Mouse (Mus musculus): ENCODE measurements around the gene Fstl4.

The Fstl4 gene

DNA sequence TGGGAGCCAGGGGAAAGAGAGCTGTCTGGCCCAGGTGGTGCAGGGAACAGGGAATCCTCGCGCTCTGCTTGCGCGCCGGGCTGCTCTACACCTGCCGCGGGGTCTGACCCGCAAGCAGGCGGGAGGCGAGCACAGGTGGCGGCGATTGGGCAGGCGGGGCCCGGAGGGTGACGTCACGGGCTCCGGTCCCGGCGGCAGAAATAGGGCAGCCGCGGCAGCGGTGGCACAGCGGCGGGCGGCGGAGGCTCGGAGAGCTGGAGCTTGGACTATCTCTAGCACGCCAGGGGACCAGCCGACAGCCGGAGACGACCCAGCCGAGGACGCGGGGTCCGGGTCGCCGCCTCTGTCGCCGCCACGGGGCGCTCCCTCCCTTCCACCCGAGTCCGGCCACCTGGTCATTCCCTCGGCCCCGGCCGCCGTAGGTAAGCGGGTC, at the start of gene Fstl4:
Gene Fstl4 (plus strand): TSS at position 174 of the 433 bp plus-strand sequence.
- DNase-seq (ENCODE audit: low spot score) = no peak

GRCm38 (mm10) chr11:52718570-52718969, 45.9 kb upstream of the Fstl4 start:
- no peak for DNase-seq (ENCODE audit: low spot score)

DNA sequence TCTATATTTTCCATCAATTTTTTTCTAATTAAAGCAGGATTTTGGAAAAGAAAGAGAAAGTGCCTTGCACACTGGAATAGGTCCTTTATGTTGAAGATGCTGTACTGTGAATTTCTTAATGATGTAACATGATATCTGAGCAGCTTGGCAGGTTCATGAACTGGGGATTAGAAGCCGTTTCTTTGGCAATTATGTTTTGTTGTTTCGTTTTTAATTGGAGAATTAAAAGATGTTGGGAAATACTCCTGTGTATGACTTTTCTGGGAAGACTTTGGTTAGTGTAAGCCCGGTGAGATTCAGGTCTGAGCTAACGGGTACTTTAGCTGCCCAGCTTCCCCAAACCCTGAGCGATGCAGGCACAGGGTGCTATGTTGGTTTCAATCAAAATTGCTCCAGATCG, 43.3 kb upstream of the Fstl4 start:
- DNase-seq (ENCODE audit: low spot score) = no peak

DNA sequence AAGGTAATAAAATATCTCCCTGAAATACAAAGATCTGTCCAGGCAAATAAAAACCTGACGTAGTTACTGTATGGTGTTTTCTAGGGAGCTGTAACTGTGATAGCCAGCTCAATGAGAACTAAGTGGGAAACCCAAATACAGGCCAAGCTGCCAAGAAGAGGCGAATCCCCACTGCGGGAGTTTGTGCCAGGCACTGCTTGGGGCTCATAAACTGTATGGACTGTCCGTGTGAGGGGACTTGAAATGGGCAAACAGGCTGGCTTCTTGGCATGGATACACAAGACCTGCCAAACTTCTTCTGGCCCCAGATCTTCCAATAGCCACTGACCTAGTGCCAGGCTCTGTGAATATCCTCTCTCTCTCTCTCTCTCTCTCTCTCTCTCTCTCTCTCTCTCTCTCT, 41.7 kb upstream of the Fstl4 start:
- DNase-seq (ENCODE audit: low spot score) = no peak

- no peak for DNase-seq (ENCODE audit: low spot score)
These were observed 38.4 kb upstream of the Fstl4 start for GRCm38 (mm10) chr11:52726001-52726400.

DNA sequence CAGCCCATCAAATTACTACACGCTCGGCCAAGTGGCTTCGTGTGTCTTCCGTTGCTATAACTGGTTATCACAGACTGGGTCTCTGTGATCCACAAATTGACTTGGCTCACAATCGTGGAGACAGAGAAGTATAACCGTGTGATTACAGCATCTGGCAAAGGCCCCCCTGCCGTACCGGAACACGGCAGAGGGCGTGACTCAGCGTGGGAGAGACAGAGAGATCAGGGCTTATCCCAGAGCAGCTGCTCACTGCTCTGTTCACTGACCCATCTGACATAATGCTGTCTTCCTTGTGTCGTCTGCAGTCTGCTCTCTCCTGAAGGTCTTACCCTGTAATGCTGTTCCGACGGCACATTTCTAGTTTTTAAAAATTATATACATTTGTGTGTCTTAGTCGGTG, 36.0 kb upstream of the Fstl4 start:
- no peak for DNase-seq (ENCODE audit: low spot score)

- no peak for DNase-seq (ENCODE audit: low spot score)
These were observed 34.5 kb upstream of the Fstl4 start for GRCm38 (mm10) chr11:52729890-52730289.

- no peak for DNase-seq (ENCODE audit: low spot score)
These were observed 32.5 kb upstream of the Fstl4 start for GRCm38 (mm10) chr11:52731979-52732378.

GRCm38 (mm10) chr11:52734493-52735195, 29.8 kb upstream of the Fstl4 start:
- DNase-seq (ENCODE audit: low spot score) = no peak

DNA sequence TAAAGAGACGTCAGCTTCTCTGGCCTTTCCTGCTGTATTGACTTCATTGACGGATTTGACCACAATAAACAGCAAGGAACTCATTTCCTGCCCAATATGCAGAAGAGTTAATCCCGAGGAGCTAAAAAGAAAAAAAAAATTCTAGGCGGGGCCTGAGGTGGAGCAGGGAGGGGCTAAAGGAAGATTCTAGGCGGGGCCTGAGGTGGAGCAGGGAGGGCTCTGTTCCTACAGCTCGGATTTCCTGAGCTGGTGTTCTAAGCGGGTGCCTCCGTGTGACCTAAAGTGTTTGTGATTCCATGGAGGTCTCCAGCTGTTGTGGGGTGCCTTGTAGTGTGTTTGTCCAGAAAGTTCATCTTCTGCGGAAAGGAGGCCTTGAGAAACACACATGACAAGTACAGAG, 25.2 kb upstream of the Fstl4 start:
- no peak for DNase-seq (ENCODE audit: low spot score)

DNA sequence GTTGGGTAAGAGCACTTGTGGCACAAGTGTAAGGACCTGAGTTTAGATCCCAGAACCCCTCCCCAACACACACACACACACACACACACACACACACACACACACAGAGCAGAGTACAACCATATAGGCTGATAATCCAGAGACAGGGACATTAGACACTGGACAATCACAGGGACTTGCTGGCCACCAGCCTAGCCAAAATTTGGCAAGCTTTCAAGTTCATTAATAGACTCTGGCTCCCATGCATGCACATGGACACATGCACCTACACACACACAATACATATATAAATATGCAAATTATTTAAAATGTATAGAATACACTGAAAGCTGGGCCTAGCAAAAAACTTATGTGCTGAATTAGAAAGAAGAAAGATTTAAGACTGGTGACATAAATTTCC, 24.0 kb upstream of the Fstl4 start:
- DNase-seq (ENCODE audit: low spot score) = no peak

DNA sequence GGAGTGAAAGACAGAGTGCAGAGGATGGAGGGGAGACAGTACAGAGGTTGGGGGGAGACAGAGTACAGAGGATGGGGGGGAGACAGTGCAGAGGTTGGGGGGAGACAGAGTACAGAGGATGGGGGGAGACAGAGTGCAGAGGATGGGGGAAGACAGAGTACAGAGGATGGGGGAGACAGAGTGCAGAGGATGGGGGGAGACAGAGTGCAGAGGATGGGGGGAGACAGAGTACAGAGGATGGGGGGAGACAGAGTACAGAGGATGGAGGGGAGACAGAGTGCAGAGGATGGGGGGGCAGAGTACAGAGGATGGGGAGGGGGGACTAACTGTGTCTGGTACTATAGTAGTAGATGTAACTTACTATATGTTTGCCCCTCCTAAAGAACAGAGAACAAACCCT, 20.5 kb upstream of the Fstl4 start:
- DNase-seq (ENCODE audit: low spot score) = no peak

- DNase-seq (ENCODE audit: low spot score) = no peak
These were observed 19.6 kb upstream of the Fstl4 start for GRCm38 (mm10) chr11:52744593-52745450.

- no peak for DNase-seq (ENCODE audit: low spot score)
These were observed 17.2 kb upstream of the Fstl4 start for GRCm38 (mm10) chr11:52747206-52747605.

- no peak for DNase-seq (ENCODE audit: low spot score)
These were observed 16.5 kb upstream of the Fstl4 start for GRCm38 (mm10) chr11:52747766-52748456.

GRCm38 (mm10) chr11:52749988-52750387, 14.4 kb upstream of the Fstl4 start:
- no peak for DNase-seq (ENCODE audit: low spot score)

GRCm38 (mm10) chr11:52752524-52752923, 11.9 kb upstream of the Fstl4 start:
- DNase-seq (ENCODE audit: low spot score) = no peak

- no peak for DNase-seq (ENCODE audit: low spot score)
These were observed 11.2 kb upstream of the Fstl4 start for GRCm38 (mm10) chr11:52753261-52753660.

- no peak for DNase-seq (ENCODE audit: low spot score)
These were observed 2.6 kb upstream of the Fstl4 start for GRCm38 (mm10) chr11:52761800-52762199.

DNA sequence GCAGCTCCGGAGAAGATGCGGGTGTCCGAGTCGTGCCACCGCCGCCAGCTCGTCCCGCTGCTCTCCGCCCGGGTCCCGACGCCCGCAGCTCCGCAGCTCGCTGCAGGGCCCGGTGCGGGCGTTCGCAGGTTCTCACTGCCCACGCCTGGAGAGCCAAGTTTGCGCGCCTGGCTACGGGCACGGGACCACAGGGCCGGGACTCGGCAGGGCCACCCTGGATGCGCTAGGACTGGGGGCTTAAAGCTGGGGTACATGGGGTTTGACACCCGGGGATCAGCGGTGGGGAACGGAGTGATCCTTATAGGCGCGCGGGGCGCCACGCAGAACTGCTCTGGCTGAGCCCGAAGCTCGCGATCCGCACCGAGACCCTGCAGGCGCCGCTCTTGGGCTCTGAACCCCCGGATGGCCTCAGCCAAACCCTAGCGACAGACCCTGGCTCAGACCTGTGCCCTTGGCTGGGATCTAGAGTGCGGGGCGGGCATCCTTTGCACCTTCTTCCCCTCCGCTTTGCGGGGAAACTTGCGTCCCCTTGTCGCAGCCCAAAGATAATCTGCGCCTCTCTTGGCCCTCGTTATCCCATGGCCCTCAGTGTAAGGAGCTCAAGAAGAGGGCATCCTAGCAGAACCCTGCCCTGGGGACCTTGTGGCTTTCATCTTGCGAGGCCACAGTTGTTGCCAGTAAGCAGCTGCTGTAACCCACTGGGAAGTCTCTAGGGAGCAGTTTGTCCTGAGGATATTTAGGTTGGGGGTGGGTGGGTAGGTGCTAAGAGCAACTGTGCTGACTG, 652 bp downstream of the Fstl4 start:
- DNase-seq (ENCODE audit: low spot score) = no peak

- no peak for DNase-seq (ENCODE audit: low spot score)
These were observed 1.3 kb downstream of the Fstl4 start for GRCm38 (mm10) chr11:52765678-52766254.

DNA sequence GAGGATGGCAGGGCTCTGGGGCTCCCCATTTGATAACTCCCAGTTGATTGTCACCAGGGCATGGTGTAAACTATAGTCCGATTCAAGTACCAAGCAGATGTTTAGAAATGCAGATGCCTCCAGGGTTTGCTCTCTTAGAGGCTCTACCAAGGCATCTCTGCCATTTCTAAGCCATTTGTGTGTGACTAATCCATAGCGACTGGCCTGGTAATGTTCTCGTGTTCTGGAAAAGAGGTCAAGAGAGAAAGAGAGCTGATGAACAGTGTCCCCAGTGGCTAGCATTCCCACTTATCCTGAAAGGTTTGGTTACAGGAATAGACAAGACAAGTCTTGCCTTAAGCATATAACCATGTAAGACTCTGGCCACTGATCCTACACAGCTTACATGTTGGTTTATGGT, 3.5 kb downstream of the Fstl4 start:
- no peak for DNase-seq (ENCODE audit: low spot score)
